Mouse (Mus musculus) layer of hippocampus, adult 11-12 months (tissue): ENCODE measurements around the gene Lipm.

Source experiments
- DNase-seq: peaks from one replicate; pipeline ENCODE4 v3.0.0; 2022; ENCODE audit warnings: low spot score

Lipm gene

DNA sequence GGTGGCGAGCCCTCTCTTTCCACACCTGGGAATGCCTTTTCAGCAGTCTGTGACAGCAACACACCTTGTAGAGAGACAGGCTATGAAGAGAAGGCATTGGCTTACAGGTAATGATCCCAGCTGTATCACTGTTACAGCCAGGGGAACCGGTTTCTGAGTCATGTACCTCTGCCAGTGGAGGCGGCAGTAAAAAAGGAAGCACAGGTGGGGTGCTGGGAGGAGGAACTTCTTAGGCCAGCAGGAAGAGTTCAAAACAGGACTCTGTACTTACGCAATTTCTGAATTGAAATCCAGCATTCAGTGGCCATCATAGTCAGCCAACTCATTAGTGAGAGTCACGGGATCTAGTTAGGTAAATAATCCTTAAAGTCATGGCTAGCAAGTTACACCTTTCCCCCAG is 65.2 kb downstream of the Lipm start, which contains the start of gene Ankrd22:
Gene Ankrd22, minus strand, starts transcription at position 163 of the 400 bp plus-strand sequence.
- no peak for DNase-seq

DNA sequence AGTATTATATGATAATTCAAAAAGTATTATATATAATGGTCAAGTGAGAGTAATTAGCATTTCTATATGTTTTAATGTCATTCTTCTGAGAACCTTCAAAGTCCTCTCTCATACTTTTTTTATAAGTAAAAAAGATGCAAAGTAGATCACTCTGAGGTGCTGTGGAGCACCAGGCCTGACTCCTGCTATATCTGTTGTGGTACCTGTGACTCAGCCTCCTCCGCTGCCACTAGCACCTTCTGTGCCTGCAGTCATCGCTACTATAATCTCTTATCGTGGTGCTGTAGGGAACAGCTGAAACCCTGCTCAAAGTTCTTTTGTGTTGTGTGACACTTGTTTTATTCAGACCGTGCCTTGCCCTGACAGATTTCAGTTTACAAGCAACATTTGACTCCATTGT is 65.7 kb downstream of the Lipm start:
- no peak for DNase-seq

DNA sequence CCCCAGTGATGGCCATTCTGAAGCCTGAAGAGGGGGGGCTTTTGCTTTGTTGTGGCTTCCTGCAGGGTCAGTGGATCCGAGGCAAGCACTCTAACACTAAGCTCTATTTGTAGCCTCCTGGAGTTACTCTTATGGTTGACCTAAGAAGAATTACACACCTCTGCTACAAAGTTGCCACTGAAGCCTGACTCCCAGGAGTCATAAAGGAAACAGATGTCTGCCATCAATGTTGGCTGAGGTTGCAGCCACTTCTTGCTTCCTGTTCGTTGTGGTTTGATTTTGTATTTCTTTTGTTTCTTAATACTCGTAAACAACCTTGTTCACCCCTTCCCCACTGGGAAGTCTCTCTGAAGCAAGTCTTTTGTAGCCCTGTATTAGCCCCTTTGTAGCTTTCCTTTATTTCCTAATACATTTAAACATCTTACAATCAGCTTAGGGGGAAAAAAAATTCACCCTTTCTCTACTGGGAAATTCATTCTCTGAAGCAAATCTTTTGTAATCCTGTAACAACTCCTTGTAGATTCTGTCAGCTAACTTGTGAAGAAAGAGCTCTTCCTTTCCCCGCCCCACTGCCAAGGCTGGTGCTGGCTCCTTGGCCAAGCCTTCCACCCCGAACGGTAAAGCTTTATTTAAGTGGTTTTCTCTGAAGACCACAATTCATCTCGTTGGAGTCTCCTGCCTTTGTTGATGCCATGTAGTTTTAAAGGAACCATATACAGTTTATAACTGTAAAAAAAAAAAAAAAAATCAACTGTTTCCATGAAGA is 67.3 kb downstream of the Lipm start:
- no peak for DNase-seq

DNA sequence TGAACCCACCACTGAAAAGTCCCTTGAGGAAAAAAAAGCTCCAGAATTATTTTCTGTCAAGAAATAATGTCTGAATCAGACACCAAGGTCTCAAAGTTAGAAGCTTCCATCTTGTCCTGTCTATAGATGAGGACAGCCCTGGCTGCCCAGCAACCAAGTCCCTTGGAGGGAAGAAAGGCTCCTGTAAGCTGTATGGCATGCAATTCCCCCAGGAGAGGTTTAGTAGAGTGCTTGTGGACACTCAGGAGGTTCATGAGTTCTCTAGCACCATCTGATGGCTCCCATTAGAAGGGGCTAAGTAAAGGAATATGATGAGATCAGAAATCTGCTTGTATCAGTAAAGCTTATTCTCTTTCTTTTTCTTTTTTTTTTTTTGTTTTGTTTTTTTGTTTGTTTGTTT is 68.4 kb downstream of the Lipm start:
- no peak for DNase-seq

GRCm38 (mm10) chr19:34171167-34171566 is 70.4 kb downstream of the Lipm start:
- no peak for DNase-seq
